Mouse (Mus musculus) lung, postnatal 14 days (tissue): ENCODE results near the gene Csmd2.
"Not testable (repeated sequence)": the region's sequence is repeated elsewhere in the genome, so short reads cannot be mapped to it uniquely, and the experiment has no call there.

Source experiments
- DNase-seq: peaks from one replicate; pipeline ENCODE4 v3.0.0; 2021

Gene Csmd2

GRCm38 (mm10) chr4:128543378-128543777 is 555.7 kb downstream of the Csmd2 start:
- DNase-seq: peak; percentile 48

- DNase-seq: not testable (repeated sequence)
Observed at GRCm38 (mm10) chr4:128543956-128544486, 556.4 kb downstream of the Csmd2 start.

GRCm38 (mm10) chr4:128550756-128551155 is 563.1 kb downstream of the Csmd2 start:
- no peak for DNase-seq

GRCm38 (mm10) chr4:128554198-128554597 is 566.5 kb downstream of the Csmd2 start:
- no peak for DNase-seq

GRCm38 (mm10) chr4:128560327-128560726 is 572.7 kb downstream of the Csmd2 start:
- no peak for DNase-seq

GRCm38 (mm10) chr4:128575811-128576210 is 588.2 kb downstream of the Csmd2 start:
- DNase-seq: peak; percentile 20

GRCm38 (mm10) chr4:128579182-128579581 is 591.5 kb downstream of the Csmd2 start:
- peak; percentile 37 for DNase-seq

- DNase-seq: no peak
Observed at GRCm38 (mm10) chr4:128593286-128593685, 605.6 kb downstream of the Csmd2 start.

- DNase-seq: no peak
Observed at GRCm38 (mm10) chr4:128594062-128594461, 606.4 kb downstream of the Csmd2 start.

- DNase-seq: no peak
Observed at GRCm38 (mm10) chr4:128597801-128598560, 610.3 kb downstream of the Csmd2 start.

- no peak for DNase-seq
Observed at GRCm38 (mm10) chr4:128606586-128606985, 618.9 kb downstream of the Csmd2 start.

- DNase-seq: no peak
Observed at GRCm38 (mm10) chr4:128607661-128608060, 620.0 kb downstream of the Csmd2 start.

- no peak for DNase-seq
Observed at GRCm38 (mm10) chr4:128609276-128609924, 621.7 kb downstream of the Csmd2 start.

- DNase-seq: peak; percentile 95
Observed at GRCm38 (mm10) chr4:128609925-128610402, 622.3 kb downstream of the Csmd2 start, which contains the start of gene Zscan20. Gene Zscan20 (minus strand): TSS chr4:128610098.

- DNase-seq: no peak
Observed at GRCm38 (mm10) chr4:128610706-128611105, 623.0 kb downstream of the Csmd2 start.

- DNase-seq: not testable (repeated sequence)
Observed at GRCm38 (mm10) chr4:128611726-128612125, 624.1 kb downstream of the Csmd2 start.

GRCm38 (mm10) chr4:128613326-128613725 is 625.7 kb downstream of the Csmd2 start:
- peak; percentile 58 for DNase-seq

GRCm38 (mm10) chr4:128615761-128616160 is 628.1 kb downstream of the Csmd2 start:
- DNase-seq: no peak
